Mouse (Mus musculus) fat pad, adult 2 months (tissue): ENCODE results near the gene Rgs13.
"Not testable (repeated sequence)": the region's sequence is repeated elsewhere in the genome, so short reads cannot be mapped to it uniquely, and the experiment has no call there.

Source experiments
- DNase-seq: peaks from one replicate; pipeline ENCODE4 v3.0.0-alpha.2; 2011; ENCODE audit warnings: low read depth, low spot score; ENCODE audit errors: extremely low read depth

The Rgs13 gene

GRCm38 (mm10) chr1:144152526-144152925 lies 24.6 kb downstream of the Rgs13 start:
- DNase-seq, result no peak

GRCm38 (mm10) chr1:144152184-144152525 lies 25.0 kb downstream of the Rgs13 start:
- DNase-seq, result no peak

- no peak for DNase-seq
These were observed 25.6 kb downstream of the Rgs13 start for GRCm38 (mm10) chr1:144151401-144152183.

- DNase-seq, result no peak
These were observed 27.2 kb downstream of the Rgs13 start for GRCm38 (mm10) chr1:144149997-144150396.

- not testable (repeated sequence) for DNase-seq
These were observed 35.8 kb downstream of the Rgs13 start for GRCm38 (mm10) chr1:144141398-144141797.

- no peak for DNase-seq
These were observed 37.3 kb downstream of the Rgs13 start for GRCm38 (mm10) chr1:144139847-144140246.

- no peak for DNase-seq
These were observed 49.2 kb downstream of the Rgs13 start for GRCm38 (mm10) chr1:144127965-144128364.

- DNase-seq, result no peak
These were observed 57.1 kb downstream of the Rgs13 start for GRCm38 (mm10) chr1:144120042-144120441.

GRCm38 (mm10) chr1:144119456-144119855 lies 57.7 kb downstream of the Rgs13 start:
- no peak for DNase-seq

- DNase-seq, result no peak
These were observed 61.1 kb downstream of the Rgs13 start for GRCm38 (mm10) chr1:144115848-144116727.

GRCm38 (mm10) chr1:144113438-144114074 lies 63.6 kb downstream of the Rgs13 start:
- DNase-seq, result no peak

- peak; percentile 1 for DNase-seq
These were observed 64.2 kb downstream of the Rgs13 start for GRCm38 (mm10) chr1:144112946-144113345.

GRCm38 (mm10) chr1:144098587-144099258 lies 78.4 kb downstream of the Rgs13 start:
- no peak for DNase-seq

- no peak for DNase-seq
These were observed 86.8 kb downstream of the Rgs13 start for GRCm38 (mm10) chr1:144090410-144090809.
